Mouse (Mus musculus): ENCODE measurements around the gene Vhl. TPM values are rescaled to one million over a fixed set of nuclear protein-coding genes. Genes with fewer than 3 reads are reported as not detected.

Gene Vhl
- total RNA-seq (2021): 26.0 and 27.6 TPM in 2 replicates
- long read RNA-seq, experiment 1, transcript Vhl-201 (3 exons, 2,792 nt): major isoform, 45 of 47 reads
- long read RNA-seq, experiment 1, partial matches to known transcripts: 1 of 47 reads
- long read RNA-seq, experiment 1, other reads (novel, unspliced or antisense): 1 of 47 reads
- long read RNA-seq, experiment 2, transcript Vhl-201 (3 exons, 2,792 nt): major isoform, 30 of 32 reads
- long read RNA-seq, experiment 2, partial matches to known transcripts: 1 of 32 reads
- long read RNA-seq, experiment 2, other reads (novel, unspliced or antisense): 1 of 32 reads

- peak; percentile 93 for DNase-seq
These were observed at the start of gene Vhl for GRCm38 (mm10) chr6:113623941-113624751. Gene Vhl (plus strand): TSS chr6:113623959.

GRCm38 (mm10) chr6:113576044-113576443, 47.7 kb upstream of the Vhl start:
- no peak for DNase-seq

GRCm38 (mm10) chr6:113579306-113579705, 44.5 kb upstream of the Vhl start:
- no peak for DNase-seq

- no peak for DNase-seq
These were observed 40.7 kb upstream of the Vhl start for GRCm38 (mm10) chr6:113583023-113583422.

GRCm38 (mm10) chr6:113585065-113585464, 38.7 kb upstream of the Vhl start:
- no peak for DNase-seq

- DNase-seq: peak; percentile 83
These were observed 37.1 kb upstream of the Vhl start for GRCm38 (mm10) chr6:113586466-113587183.

- no peak for DNase-seq
These were observed 31.1 kb upstream of the Vhl start for GRCm38 (mm10) chr6:113592637-113593036.

GRCm38 (mm10) chr6:113597945-113598344, 25.8 kb upstream of the Vhl start:
- DNase-seq: no peak

GRCm38 (mm10) chr6:113599833-113600232, 23.9 kb upstream of the Vhl start:
- DNase-seq: peak; percentile 84

GRCm38 (mm10) chr6:113600543-113601139, 23.1 kb upstream of the Vhl start, which contains the start of gene Fancd2os:
Gene Fancd2os (minus strand): TSS chr6:113600715.
- DNase-seq: peak; percentile 27

- DNase-seq: no peak
These were observed 20.9 kb upstream of the Vhl start for GRCm38 (mm10) chr6:113602821-113603220.

GRCm38 (mm10) chr6:113603993-113604392, 19.8 kb upstream of the Vhl start:
- no peak for DNase-seq

GRCm38 (mm10) chr6:113604432-113605223, 19.1 kb upstream of the Vhl start, which contains the start of gene Brk1:
Gene Brk1 (plus strand): TSS chr6:113604772.
- DNase-seq: peak; percentile 92

GRCm38 (mm10) chr6:113605224-113605545, 18.6 kb upstream of the Vhl start:
- DNase-seq: no peak

- DNase-seq: peak; percentile 60
These were observed 14.9 kb upstream of the Vhl start for GRCm38 (mm10) chr6:113608871-113609270.

- no peak for DNase-seq
These were observed 14.5 kb upstream of the Vhl start for GRCm38 (mm10) chr6:113609293-113609692.

GRCm38 (mm10) chr6:113612258-113612969, 11.3 kb upstream of the Vhl start:
- peak; percentile 20 for DNase-seq

GRCm38 (mm10) chr6:113614152-113614551, 9.6 kb upstream of the Vhl start:
- no peak for DNase-seq

- DNase-seq: no peak
These were observed 8.8 kb upstream of the Vhl start for GRCm38 (mm10) chr6:113614997-113615396.

- DNase-seq: no peak
These were observed 8.3 kb upstream of the Vhl start for GRCm38 (mm10) chr6:113615489-113615888.

GRCm38 (mm10) chr6:113623386-113623785, 373 bp upstream of the Vhl start:
- DNase-seq: no peak
